Mouse (Mus musculus) ES-Bruce4 (cell line): ENCODE measurements around the gene Hat1. TPM values are rescaled to one million over a fixed set of nuclear protein-coding genes. Genes with fewer than 3 reads are reported as not detected.
A peak's percentile ranks its signal among the peaks of the same experiment; 100 is the strongest.

Experiments
- H3K27ac ChIP-seq: 2 replicates; pipeline ENCODE4 v1.5.1; 2012; ENCODE audit warnings: low read length, inconsistent platforms; ENCODE audit not compliant: insufficient read depth
- H3K27me3 ChIP-seq: 2 replicates; pipeline ENCODE4 v1.6.1; 2012; ENCODE audit warnings: mild to moderate bottlenecking, low read length, inconsistent platforms; ENCODE audit not compliant: control insufficient read depth, poor library complexity, insufficient read depth, severe bottlenecking
- H3K36me3 ChIP-seq: 2 replicates; pipeline ENCODE4 v1.6.1; 2012; ENCODE audit warnings: inconsistent platforms, mild to moderate bottlenecking, low read length, moderate library complexity; ENCODE audit not compliant: control insufficient read depth, poor library complexity, insufficient read depth, severe bottlenecking
- H3K4me1 ChIP-seq: one replicate; pipeline ENCODE4 v1.8.1; 2011; ENCODE audit warnings: low read length; ENCODE audit not compliant: control insufficient read depth, insufficient read depth
- H3K4me3 ChIP-seq: 2 replicates; pipeline ENCODE4 v1.5.1; 2011; ENCODE audit warnings: low read depth, mild to moderate bottlenecking, low read length
- H3K9ac ChIP-seq: 2 replicates; pipeline ENCODE4 v1.6.1; 2012; ENCODE audit warnings: low read depth, mild to moderate bottlenecking, inconsistent platforms; ENCODE audit not compliant: poor library complexity, severe bottlenecking
- H3K9me3 ChIP-seq: replicated peaks from 2 replicates; pipeline ENCODE4 v1.6.1; 2012; ENCODE audit warnings: mild to moderate bottlenecking, low read length, inconsistent platforms; ENCODE audit not compliant: control insufficient read depth, poor library complexity, insufficient read depth, severe bottlenecking
- CTCF ChIP-seq: IDR thresholded peaks from one replicate; pipeline ENCODE4 v1.8.1; 2011; ENCODE audit warnings: low read depth, low read length
- EP300 ChIP-seq: IDR thresholded peaks from 2 replicates; pipeline ENCODE4 v1.6.1; 2011; ENCODE audit warnings: low read depth, low read length; ENCODE audit not compliant: insufficient read depth
- POLR2A ChIP-seq: IDR thresholded peaks from one replicate; pipeline ENCODE4 v1.8.1; 2011; ENCODE audit warnings: low read length; ENCODE audit not compliant: insufficient read depth
- polyA plus RNA-seq: library from polyadenylated mRNA; stranded (reverse); fragments of >200 nt; gene quantifications from 2 replicates; pipeline ENCODE4 v1.2.4, GENCODE M21; 2011; ENCODE audit warnings: low read depth; ENCODE audit not compliant: missing spikeins, insufficient read depth, insufficient read length

Hat1 gene
- polyA plus RNA-seq, 1 experiment: 692 TPM

- H3K9me3 ChIP-seq: no peaks in the 10 kb centered on the region
- H3K9ac ChIP-seq: peak overlapping the region; percentile 29
- no peak overlapping the region for H3K27ac ChIP-seq
- no peak for TF ChIP-seq EP300
- TF ChIP-seq POLR2A: no peak
- no peak for TF ChIP-seq CTCF
- no peaks in the 10 kb centered on the region for H3K27me3 ChIP-seq
- H3K4me3 ChIP-seq: no peak overlapping the region
- H3K4me1 ChIP-seq: no peaks in the 10 kb centered on the region
- no peaks in the 10 kb centered on the region for H3K36me3 ChIP-seq
Measured at GRCm38 (mm10) chr2:71453917-71454260, 65.1 kb downstream of the Hat1 start.

GRCm38 (mm10) chr2:71458624-71459023, 69.9 kb downstream of the Hat1 start:
- no peaks in the 10 kb centered on the region for H3K9me3 ChIP-seq
- no peak overlapping the region for H3K9ac ChIP-seq
- no peaks in the 10 kb centered on the region for H3K27me3 ChIP-seq
- no peaks in the 10 kb centered on the region for H3K4me1 ChIP-seq
- TF ChIP-seq CTCF: no peak
- H3K4me3 ChIP-seq: no peak overlapping the region
- no peak overlapping the region for H3K27ac ChIP-seq
- no peaks in the 10 kb centered on the region for H3K36me3 ChIP-seq

- Histone ChIP-seq H3K4me3 (no peak overlapping the region), H3K27ac (no peak overlapping the region), H3K27me3 (no peaks in the 10 kb centered on the region), H3K4me1 (no peaks in the 10 kb centered on the region), H3K36me3 (no peaks in the 10 kb centered on the region), H3K9me3 (no peaks in the 10 kb centered on the region), H3K9ac (no peak overlapping the region)
- no peak for TF ChIP-seq CTCF
- TF ChIP-seq EP300: no peak
- no peak for TF ChIP-seq POLR2A
Measured at GRCm38 (mm10) chr2:71459659-71460058, 70.9 kb downstream of the Hat1 start.

- Histone ChIP-seq H3K9ac (no peak overlapping the region), H3K36me3 (no peaks in the 10 kb centered on the region), H3K4me1 (no peaks in the 10 kb centered on the region), H3K4me3 (no peak overlapping the region), H3K27ac (no peak overlapping the region), H3K9me3 (no peaks in the 10 kb centered on the region), H3K27me3 (no peaks in the 10 kb centered on the region)
- TF ChIP-seq POLR2A (no peak), EP300 (no peak), CTCF (no peak)
Measured at GRCm38 (mm10) chr2:71461139-71461538, 72.4 kb downstream of the Hat1 start.

GRCm38 (mm10) chr2:71461589-71461988, 72.8 kb downstream of the Hat1 start:
- no peaks in the 10 kb centered on the region for H3K4me1 ChIP-seq
- no peaks in the 10 kb centered on the region for H3K27me3 ChIP-seq
- H3K9ac ChIP-seq: no peak overlapping the region
- H3K36me3 ChIP-seq: no peaks in the 10 kb centered on the region
- H3K27ac ChIP-seq: no peak overlapping the region
- H3K9me3 ChIP-seq: no peaks in the 10 kb centered on the region
- TF ChIP-seq CTCF (no peak), POLR2A (no peak), EP300 (no peak)
- no peak overlapping the region for H3K4me3 ChIP-seq

- no peak overlapping the region for H3K27ac ChIP-seq
- no peak overlapping the region for H3K9ac ChIP-seq
- TF ChIP-seq POLR2A: no peak
- no peak for TF ChIP-seq EP300
- no peak for TF ChIP-seq CTCF
- no peaks in the 10 kb centered on the region for H3K36me3 ChIP-seq
- no peaks in the 10 kb centered on the region for H3K27me3 ChIP-seq
- H3K9me3 ChIP-seq: no peaks in the 10 kb centered on the region
- H3K4me3 ChIP-seq: no peak overlapping the region
- H3K4me1 ChIP-seq: no peaks in the 10 kb centered on the region
Measured at GRCm38 (mm10) chr2:71462066-71462465, 73.3 kb downstream of the Hat1 start.

GRCm38 (mm10) chr2:71462553-71462952, 73.8 kb downstream of the Hat1 start:
- Histone ChIP-seq H3K4me1 (no peaks in the 10 kb centered on the region), H3K27ac (no peak overlapping the region), H3K27me3 (no peaks in the 10 kb centered on the region), H3K4me3 (no peak overlapping the region), H3K9ac (no peak overlapping the region), H3K36me3 (no peaks in the 10 kb centered on the region), H3K9me3 (no peaks in the 10 kb centered on the region)
- TF ChIP-seq EP300 (no peak), POLR2A (no peak), CTCF (no peak)
